Mouse (Mus musculus) kidney, adult 2 months (tissue): ENCODE measurements around the gene Gm13889.

Source experiments
- CTCF ChIP-seq: fragments of 200-500 bp; conservative IDR thresholded peaks from 2 replicates; pipeline ENCODE4 v1.5.1; 2011; ENCODE audit warnings: low read depth, mild to moderate bottlenecking, control low read depth, low read length, moderate library complexity, mixed read lengths; ENCODE audit not compliant: insufficient read depth, insufficient read length
- POLR2A ChIP-seq: fragments of 200-500 bp; IDR thresholded peaks from one replicate; pipeline ENCODE4 v1.6.1; 2011; ENCODE audit warnings: low read depth, low read length, control low read depth

DNA sequence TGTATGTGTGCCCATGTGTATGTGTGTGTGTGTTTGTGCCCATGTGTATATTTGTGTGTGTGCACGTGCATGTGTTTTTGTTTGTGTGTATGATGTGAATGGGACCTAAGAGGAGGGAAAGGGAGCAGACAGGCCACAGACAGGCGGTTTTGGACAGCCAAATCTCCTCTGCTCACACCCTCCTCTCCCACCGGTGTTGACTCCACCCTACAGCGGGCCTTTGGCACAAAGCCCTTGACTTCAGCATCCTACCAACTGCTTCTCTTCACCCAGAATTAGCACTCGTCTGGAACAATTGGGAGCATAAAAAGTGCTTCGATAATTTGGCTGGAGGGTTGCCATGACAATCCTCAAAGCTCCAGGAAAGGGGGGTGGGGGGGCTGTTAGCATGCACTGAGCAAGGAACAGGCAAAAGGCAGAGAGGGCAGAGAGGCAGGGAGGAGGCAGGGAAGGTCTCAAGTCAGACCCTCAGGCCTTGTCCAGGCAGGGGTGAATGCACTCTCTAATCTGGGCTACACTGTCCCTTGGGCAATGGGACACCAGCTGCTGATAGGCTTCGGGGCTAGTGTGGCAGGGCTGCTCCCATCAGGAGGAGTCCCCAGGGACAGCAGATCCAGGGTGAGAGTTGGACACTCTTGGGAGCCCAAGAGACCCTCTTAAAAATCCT, 7.6 kb upstream of the Gm13889 start:
- no peak for TF ChIP-seq POLR2A
- TF ChIP-seq CTCF, result no peak
